Mouse (Mus musculus): Measurements from ENCODE around the gene Dnajc6.
A peak's percentile ranks its signal among the peaks of the same experiment; 100 is the strongest.

Gene Dnajc6

GRCm38 (mm10) chr4:101507571-101508422, 11.3 kb downstream of the Dnajc6 start:
- peak; percentile 79 for DNase-seq

- no peak for DNase-seq
These were observed 12.0 kb downstream of the Dnajc6 start for GRCm38 (mm10) chr4:101508431-101508830.

- peak; percentile 56 for DNase-seq
These were observed 12.6 kb downstream of the Dnajc6 start for GRCm38 (mm10) chr4:101508851-101509577.

- DNase-seq, result no peak
These were observed 13.9 kb downstream of the Dnajc6 start for GRCm38 (mm10) chr4:101510111-101510903.

GRCm38 (mm10) chr4:101510904-101511210, 14.4 kb downstream of the Dnajc6 start:
- no peak for DNase-seq

GRCm38 (mm10) chr4:101511768-101512521, 15.5 kb downstream of the Dnajc6 start:
- DNase-seq, result no peak

- DNase-seq, result no peak
These were observed 16.8 kb downstream of the Dnajc6 start for GRCm38 (mm10) chr4:101513251-101513650.

- no peak for DNase-seq
These were observed 19.4 kb downstream of the Dnajc6 start for GRCm38 (mm10) chr4:101515853-101516252.

- no peak for DNase-seq
These were observed 20.2 kb downstream of the Dnajc6 start for GRCm38 (mm10) chr4:101516434-101517168.

GRCm38 (mm10) chr4:101531901-101532300, 35.5 kb downstream of the Dnajc6 start:
- DNase-seq, result no peak

- no peak for DNase-seq
These were observed 44.1 kb downstream of the Dnajc6 start for GRCm38 (mm10) chr4:101540516-101540915.

- DNase-seq, result peak; percentile 40
These were observed 53.6 kb downstream of the Dnajc6 start for GRCm38 (mm10) chr4:101549958-101550591.

- DNase-seq, result peak; percentile 58
These were observed 54.3 kb downstream of the Dnajc6 start for GRCm38 (mm10) chr4:101550671-101551161.

- DNase-seq, result no peak
These were observed 55.0 kb downstream of the Dnajc6 start for GRCm38 (mm10) chr4:101551425-101551824.

GRCm38 (mm10) chr4:101552372-101552771, 55.9 kb downstream of the Dnajc6 start:
- no peak for DNase-seq

GRCm38 (mm10) chr4:101555016-101555415, 58.6 kb downstream of the Dnajc6 start:
- DNase-seq, result no peak

- no peak for DNase-seq
These were observed 63.7 kb downstream of the Dnajc6 start for GRCm38 (mm10) chr4:101560137-101560536.

GRCm38 (mm10) chr4:101562836-101563235, 66.4 kb downstream of the Dnajc6 start:
- DNase-seq, result no peak

- DNase-seq, result no peak
These were observed 67.2 kb downstream of the Dnajc6 start for GRCm38 (mm10) chr4:101563607-101564006.

GRCm38 (mm10) chr4:101564746-101565417, 68.4 kb downstream of the Dnajc6 start:
- no peak for DNase-seq

GRCm38 (mm10) chr4:101569076-101569475, 72.6 kb downstream of the Dnajc6 start:
- DNase-seq, result no peak

Data from kidney, postnatal 14 days (tissue).